Mouse (Mus musculus) kidney, adult 2 months (tissue): ENCODE results near the gene Fblim1.

Source experiments
- CTCF ChIP-seq: fragments of 200-500 bp; conservative IDR thresholded peaks from 2 replicates; pipeline ENCODE4 v1.5.1; 2011; ENCODE audit warnings: low read depth, mild to moderate bottlenecking, control low read depth, low read length, moderate library complexity, mixed read lengths; ENCODE audit not compliant: insufficient read depth, insufficient read length
- POLR2A ChIP-seq: fragments of 200-500 bp; IDR thresholded peaks from one replicate; pipeline ENCODE4 v1.6.1; 2011; ENCODE audit warnings: low read depth, low read length, control low read depth

GRCm38 (mm10) chr4:141564660-141565059 is 41.2 kb downstream of the Fblim1 start:
- TF ChIP-seq CTCF: no peak
- no peak for TF ChIP-seq POLR2A
